Mouse (Mus musculus) E14TG2a.4 (cell line): ENCODE data around the gene Slc15a4.

Experiments used
- CTCF ChIP-seq: conservative IDR thresholded peaks from 2 replicates; pipeline ENCODE4 v1.5.1; 2014; ENCODE audit warnings: low read length
- NANOG ChIP-seq: IDR thresholded peaks from 2 replicates; pipeline ENCODE4 v1.6.1; 2014; ENCODE audit warnings: borderline replicate concordance, low read length, mixed read lengths
- POU5F1 ChIP-seq: IDR thresholded peaks from 2 replicates; pipeline ENCODE4 v1.6.1; 2014; ENCODE audit warnings: low read length, borderline replicate concordance

GRCm38 (mm10) chr5:127633666-127634065 lies 969 bp upstream of the Slc15a4 start:
- no peak for TF ChIP-seq CTCF
- TF ChIP-seq POU5F1: no peak
- TF ChIP-seq NANOG: no peak
